Mouse (Mus musculus): ENCODE measurements around the gene Igfbp6. TPM values are rescaled to one million over a fixed set of nuclear protein-coding genes. Genes with fewer than 3 reads are reported as not detected.
A peak's percentile ranks its signal among the peaks of the same experiment; 100 is the strongest.

Gene Igfbp6
- polyA plus RNA-seq, 1 experiment from 2014 or later, result 33.0 TPM

- WGBS, result 2% methylated on average over 35 of the region's 35 CpGs
- ATAC-seq (ENCODE audit: low FRiP score, low TSS enrichment), result peak; percentile 71
These were observed 8.5 kb upstream of the Igfbp6 start for GRCm38 (mm10) chr15:102135522-102136128.

GRCm38 (mm10) chr15:102136129-102136758 is 7.9 kb upstream of the Igfbp6 start, which contains the start of gene Spryd3:
Spryd3 (minus strand) TSS chr15:102136234.
- Histone ChIP-seq H3K4me1 (ENCODE audit: insufficient read depth, low read length) (peaks cover 11% of the 10 kb centered on the region), H3K27ac (ENCODE audit: low read length) (peak within 1 kb of the TSS; percentile 73), H3K4me3 (ENCODE audit: low read length) (peak within 1 kb of the TSS; percentile 85), H3K9me3 (ENCODE audit: low read length) (no peaks in the 10 kb centered on the region), H3K27me3 (ENCODE audit: insufficient read depth, low read length) (no peaks in the 10 kb centered on the region), H3K4me2 (replicated peaks; ENCODE audit: low read depth, low read length) (peak within 1 kb of the TSS; percentile 82), H3K36me3 (ENCODE audit: insufficient read depth, low read length) (peaks cover 10% of the 10 kb centered on the region; the same call in 1 of the 2 replicates), H3K9ac (replicated peaks; ENCODE audit: low read length) (peak within 1 kb of the TSS; percentile 81)
- under 1% methylated on average over 50 of the region's 50 CpGs for WGBS
- ATAC-seq (ENCODE audit: low FRiP score, low TSS enrichment), result peak; percentile 99

More at GRCm38 (mm10) chr15:102135522-102136128, 8.5 kb upstream of the Igfbp6 start:
- Histone ChIP-seq H3K4me3 (ENCODE audit: low read length) (peak overlapping the region; percentile 85), H3K4me1 (ENCODE audit: insufficient read depth, low read length) (peaks cover 11% of the 10 kb centered on the region), H3K27me3 (ENCODE audit: insufficient read depth, low read length) (no peaks in the 10 kb centered on the region), H3K36me3 (ENCODE audit: insufficient read depth, low read length) (peaks cover 11% of the 10 kb centered on the region; the same call in 1 of the 2 replicates), H3K27ac (ENCODE audit: low read length) (peak overlapping the region; percentile 56), H3K4me2 (replicated peaks; ENCODE audit: low read depth, low read length) (peak overlapping the region; percentile 82), H3K9ac (replicated peaks; ENCODE audit: low read length) (peak overlapping the region; percentile 81), H3K9me3 (ENCODE audit: low read length) (no peaks in the 10 kb centered on the region)

GRCm38 (mm10) chr15:102141120-102141519 is 3.0 kb upstream of the Igfbp6 start:
- 91% methylated on average over 5 of the region's 5 CpGs for WGBS
- no peak for ATAC-seq (ENCODE audit: low FRiP score, low TSS enrichment)
- Histone ChIP-seq H3K27me3 (ENCODE audit: insufficient read depth, low read length) (peaks cover 22% of the 10 kb centered on the region), H3K9me3 (ENCODE audit: low read length) (no peaks in the 10 kb centered on the region), H3K4me1 (ENCODE audit: insufficient read depth, low read length) (peaks cover 28% of the 10 kb centered on the region), H3K4me2 (replicated peaks; ENCODE audit: low read depth, low read length) (no peak overlapping the region), H3K27ac (ENCODE audit: low read length) (no peak overlapping the region), H3K36me3 (ENCODE audit: insufficient read depth, low read length) (no peaks in the 10 kb centered on the region), H3K4me3 (ENCODE audit: low read length) (no peak overlapping the region), H3K9ac (replicated peaks; ENCODE audit: low read length) (no peak overlapping the region)

DNA sequence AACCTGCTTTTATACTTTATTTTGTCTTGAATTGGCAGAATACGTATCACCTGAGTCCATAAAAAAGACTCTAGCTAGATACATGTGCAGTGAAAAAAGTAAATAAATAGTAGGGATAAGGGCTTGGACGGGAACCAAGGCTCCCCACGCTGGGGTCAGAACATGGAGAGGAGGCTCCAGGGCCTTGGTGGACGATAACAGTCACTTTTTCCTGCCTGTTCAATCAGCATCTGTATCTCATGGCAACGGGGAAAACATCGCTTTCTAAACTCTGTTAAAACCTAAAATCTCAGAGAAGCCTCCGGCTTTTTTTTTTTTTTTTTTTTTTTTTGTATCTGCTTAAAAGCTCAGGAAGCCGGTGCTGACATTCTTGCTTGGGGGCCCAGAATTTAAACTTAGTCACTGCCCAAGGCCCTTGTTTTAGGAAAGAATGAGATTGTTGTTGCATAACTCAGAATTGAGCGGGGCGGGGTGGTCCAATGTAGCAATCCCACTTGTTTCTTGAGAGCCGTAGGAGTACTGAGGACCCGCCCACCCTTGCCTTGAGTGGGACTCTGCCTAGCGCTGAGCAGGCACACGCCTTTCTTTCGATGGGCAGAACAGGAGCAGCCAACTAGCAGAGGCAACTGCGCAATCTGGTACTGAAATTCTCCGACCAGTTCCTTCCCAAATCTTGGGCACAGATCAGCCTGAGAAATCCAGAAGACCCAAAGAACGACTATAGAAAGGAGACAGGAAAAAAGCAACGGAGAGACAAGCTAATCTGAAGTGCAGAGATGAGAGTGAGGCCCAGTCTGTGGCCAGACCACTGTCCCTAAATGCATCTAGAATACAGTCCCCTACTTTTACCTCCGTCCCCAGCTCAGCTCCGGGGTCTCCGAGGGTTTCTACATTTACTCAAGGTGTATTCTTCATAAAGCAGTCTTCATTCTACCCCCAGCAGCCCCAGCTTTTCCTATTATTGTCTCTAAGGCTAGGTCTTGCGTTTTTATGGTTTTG is 949 bp upstream of the Igfbp6 start:
- H3K9ac ChIP-seq (replicated peaks; ENCODE audit: low read length), result no peak overlapping the region
- peaks cover 23% of the 10 kb centered on the region for H3K4me1 ChIP-seq (ENCODE audit: insufficient read depth, low read length)
- peak overlapping the region; percentile 16 for H3K27ac ChIP-seq (ENCODE audit: low read length)
- no peaks in the 10 kb centered on the region for H3K36me3 ChIP-seq (ENCODE audit: insufficient read depth, low read length)
- no peak for ATAC-seq (ENCODE audit: low FRiP score, low TSS enrichment)
- WGBS, result 49% methylated on average over 23 of the region's 23 CpGs
- peaks cover 24% of the 10 kb centered on the region for H3K27me3 ChIP-seq (ENCODE audit: insufficient read depth, low read length)
- no peak overlapping the region for H3K4me3 ChIP-seq (ENCODE audit: low read length)
- H3K4me2 ChIP-seq (replicated peaks; ENCODE audit: low read depth, low read length), result no peak overlapping the region
- no peaks in the 10 kb centered on the region for H3K9me3 ChIP-seq (ENCODE audit: low read length)

DNA sequence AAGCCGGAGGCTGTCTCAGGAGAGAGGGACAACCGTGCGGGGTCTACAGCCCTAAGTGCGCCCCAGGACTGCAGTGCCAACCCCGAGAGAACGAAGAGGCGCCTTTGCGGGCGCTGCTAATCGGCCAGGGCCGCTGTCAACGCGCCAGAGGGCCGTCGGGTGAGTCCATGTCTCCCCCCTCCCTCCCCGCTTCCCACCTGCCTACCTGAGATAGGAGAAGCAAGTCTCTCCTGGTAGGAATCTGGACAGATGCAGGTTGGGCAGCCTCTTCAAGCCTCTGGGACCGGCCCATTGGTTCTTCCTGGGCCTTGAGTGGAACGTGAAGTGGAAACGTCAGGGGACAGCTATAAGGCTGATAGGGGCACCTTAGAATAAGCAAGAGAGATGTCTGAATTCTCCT is 564 bp downstream of the Igfbp6 start:
- Histone ChIP-seq H3K9me3 (ENCODE audit: low read length) (no peaks in the 10 kb centered on the region), H3K4me1 (ENCODE audit: insufficient read depth, low read length) (peaks cover 30% of the 10 kb centered on the region), H3K27me3 (ENCODE audit: insufficient read depth, low read length) (peaks cover 24% of the 10 kb centered on the region), H3K4me3 (ENCODE audit: low read length) (peak overlapping the region; percentile 36), H3K36me3 (ENCODE audit: insufficient read depth, low read length) (no peaks in the 10 kb centered on the region), H3K27ac (ENCODE audit: low read length) (peak overlapping the region; percentile 17; the same call in 1 of the 2 replicates), H3K9ac (replicated peaks; ENCODE audit: low read length) (peak overlapping the region; percentile 60), H3K4me2 (replicated peaks; ENCODE audit: low read depth, low read length) (peak overlapping the region; percentile 53)
- no peak for ATAC-seq (ENCODE audit: low FRiP score, low TSS enrichment)
- 14% methylated on average over 19 of the region's 19 CpGs for WGBS

- H3K4me2 ChIP-seq (replicated peaks; ENCODE audit: low read depth, low read length), result peak overlapping the region; percentile 53
- no peak overlapping the region for H3K27ac ChIP-seq (ENCODE audit: low read length)
- peak overlapping the region; percentile 36 for H3K4me3 ChIP-seq (ENCODE audit: low read length)
- H3K27me3 ChIP-seq (ENCODE audit: insufficient read depth, low read length), result peaks cover 24% of the 10 kb centered on the region
- 61% methylated on average over 10 of the region's 10 CpGs for WGBS
- ATAC-seq (ENCODE audit: low FRiP score, low TSS enrichment), result no peak
- no peak overlapping the region for H3K9ac ChIP-seq (replicated peaks; ENCODE audit: low read length)
- H3K4me1 ChIP-seq (ENCODE audit: insufficient read depth, low read length), result peaks cover 36% of the 10 kb centered on the region
- H3K36me3 ChIP-seq (ENCODE audit: insufficient read depth, low read length), result no peaks in the 10 kb centered on the region
- no peaks in the 10 kb centered on the region for H3K9me3 ChIP-seq (ENCODE audit: low read length)
These were observed 1.2 kb downstream of the Igfbp6 start for GRCm38 (mm10) chr15:102145330-102145729.

- peaks cover 44% of the 10 kb centered on the region for H3K4me1 ChIP-seq (ENCODE audit: insufficient read depth, low read length)
- no peak for ATAC-seq (ENCODE audit: low FRiP score, low TSS enrichment)
- no peaks in the 10 kb centered on the region for H3K9me3 ChIP-seq (ENCODE audit: low read length)
- no peak overlapping the region for H3K4me3 ChIP-seq (ENCODE audit: low read length)
- H3K27ac ChIP-seq (ENCODE audit: low read length), result no peak overlapping the region
- peaks cover 24% of the 10 kb centered on the region for H3K27me3 ChIP-seq (ENCODE audit: insufficient read depth, low read length)
- no peak overlapping the region for H3K4me2 ChIP-seq (replicated peaks; ENCODE audit: low read depth, low read length)
- no peaks in the 10 kb centered on the region for H3K36me3 ChIP-seq (ENCODE audit: insufficient read depth, low read length)
- H3K9ac ChIP-seq (replicated peaks; ENCODE audit: low read length), result no peak overlapping the region
- 84% methylated on average over 5 of the region's 5 CpGs for WGBS
These were observed 1.9 kb downstream of the Igfbp6 start for GRCm38 (mm10) chr15:102146089-102146488.

GRCm38 (mm10) chr15:102146882-102147281 is 2.7 kb downstream of the Igfbp6 start:
- ATAC-seq (ENCODE audit: low FRiP score, low TSS enrichment), result 0 out of 2 replicates have a peak, but pooled peaks have one; percentile 35
- Histone ChIP-seq H3K4me2 (replicated peaks; ENCODE audit: low read depth, low read length) (no peak overlapping the region), H3K4me3 (ENCODE audit: low read length) (no peak overlapping the region), H3K9me3 (ENCODE audit: low read length) (no peaks in the 10 kb centered on the region), H3K9ac (replicated peaks; ENCODE audit: low read length) (no peak overlapping the region), H3K36me3 (ENCODE audit: insufficient read depth, low read length) (no peaks in the 10 kb centered on the region), H3K4me1 (ENCODE audit: insufficient read depth, low read length) (peaks cover 45% of the 10 kb centered on the region), H3K27ac (ENCODE audit: low read length) (no peak overlapping the region), H3K27me3 (ENCODE audit: insufficient read depth, low read length) (peaks cover 24% of the 10 kb centered on the region)
- WGBS, result 0% methylated on average over 1 of the region's 1 CpGs

- H3K9ac ChIP-seq (replicated peaks; ENCODE audit: low read length), result 0 out of 2 replicates have a peak overlapping the region, but pooled peaks have one; percentile 32
- 54% methylated on average over 16 of the region's 16 CpGs for WGBS
- no peak for ATAC-seq (ENCODE audit: low FRiP score, low TSS enrichment)
- H3K36me3 ChIP-seq (ENCODE audit: insufficient read depth, low read length), result no peaks in the 10 kb centered on the region
- no peaks in the 10 kb centered on the region for H3K9me3 ChIP-seq (ENCODE audit: low read length)
- no peak overlapping the region for H3K27ac ChIP-seq (ENCODE audit: low read length)
- peaks cover 24% of the 10 kb centered on the region for H3K27me3 ChIP-seq (ENCODE audit: insufficient read depth, low read length)
- H3K4me1 ChIP-seq (ENCODE audit: insufficient read depth, low read length), result peaks cover 45% of the 10 kb centered on the region
- H3K4me3 ChIP-seq (ENCODE audit: low read length), result no peak overlapping the region
- H3K4me2 ChIP-seq (replicated peaks; ENCODE audit: low read depth, low read length), result no peak overlapping the region
These were observed 3.7 kb downstream of the Igfbp6 start for GRCm38 (mm10) chr15:102147674-102148402.

Measured in kidney, embryonic 16.5 days (tissue).